Mouse (Mus musculus): ENCODE results near the gene Gm10100. TPM values are rescaled to one million over a fixed set of nuclear protein-coding genes. Genes with fewer than 3 reads are reported as not detected.
"Not testable (repeated sequence)": the region's sequence is repeated elsewhere in the genome, so short reads cannot be mapped to it uniquely, and the experiment has no call there.

The Gm10100 gene
- total RNA-seq (2021), result not detected
- polyA plus RNA-seq (2012; rRNA removed), result not detected in 2 replicates
- long read RNA-seq, result 0 reads

DNA sequence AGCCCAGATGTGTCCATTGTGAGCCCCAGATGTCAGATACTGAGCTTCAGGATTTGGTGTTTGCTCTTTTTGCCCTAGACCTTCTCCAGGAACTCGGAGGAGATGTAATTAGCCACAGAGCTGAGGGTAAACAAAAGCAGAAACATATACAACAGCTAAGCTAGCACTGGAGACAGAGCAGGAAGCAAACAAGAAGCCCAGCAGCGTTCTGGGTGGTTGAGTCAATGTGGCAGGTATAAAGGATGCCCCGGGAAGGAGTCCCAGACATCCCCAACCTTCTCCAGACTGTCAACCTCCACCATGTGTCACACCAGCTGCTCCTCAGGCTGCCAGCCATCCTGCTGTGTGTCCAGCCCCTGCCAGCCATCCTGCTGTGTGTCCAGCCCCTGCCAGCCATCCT lies at the start of gene Gm10100:
TSS of gene Gm10100 (plus strand) at position 301 of the 400 bp plus-strand sequence.
- H3K27me3 ChIP-seq (ENCODE audit: control insufficient read depth, insufficient read depth, low read length), result no peaks in the 10 kb centered on the region
- H3K36me3 ChIP-seq (ENCODE audit: control insufficient read depth, insufficient read depth, low read length), result no peaks in the 10 kb centered on the region
- TF ChIP-seq POLR2A (IDR thresholded peaks at IDR 0.05; ENCODE audit: insufficient read depth, low read depth, low read length), result no peak
- no peak for TF ChIP-seq CTCF (IDR thresholded peaks at IDR 0.05)
- no peak for TF ChIP-seq EP300 (IDR thresholded peaks at IDR 0.05; ENCODE audit: insufficient read depth, low read depth, low read length)
- DNase-seq, result no peak
- no peak within 1 kb of the TSS for H3K27ac ChIP-seq
- WGBS, result 29% methylated on average over 3 of the region's 3 CpGs
- H3K4me1 ChIP-seq (ENCODE audit: control insufficient read depth, insufficient read depth, low read length), result no peaks in the 10 kb centered on the region
- intact Hi-C loops (cut with DNase I), result no loop called here
- no peak within 1 kb of the TSS for H3K9ac ChIP-seq (ENCODE audit: low read depth, low read length)
- H3K4me3 ChIP-seq, result no peak within 1 kb of the TSS
- H3K79me2 ChIP-seq (replicated peaks; ENCODE audit: control insufficient read depth, insufficient read depth, low read length), result no peaks in the 10 kb centered on the region

DNA sequence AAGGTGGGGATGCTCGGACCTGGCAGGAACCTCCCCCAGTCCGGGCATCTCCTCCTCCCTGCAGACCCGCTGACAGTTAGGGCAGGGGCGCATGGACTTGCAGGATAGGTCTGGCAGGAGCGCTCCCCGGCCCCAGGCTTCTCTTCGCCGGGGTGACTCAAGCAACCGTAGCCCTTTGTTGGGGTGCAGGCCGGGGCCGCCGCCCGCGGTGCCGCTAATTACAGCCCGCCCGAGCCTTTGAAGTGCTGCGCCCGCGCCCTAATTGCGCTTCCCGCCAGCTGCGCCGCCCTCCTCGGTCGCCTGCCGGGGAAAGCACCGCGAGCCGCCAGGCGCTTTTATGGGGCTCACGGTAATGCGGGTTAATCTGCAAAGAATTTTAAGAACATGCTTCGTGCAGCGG lies 48.7 kb upstream of the Gm10100 start:
- peaks cover 6% of the 10 kb centered on the region for H3K27me3 ChIP-seq (ENCODE audit: control insufficient read depth, insufficient read depth, low read length)
- no peaks in the 10 kb centered on the region for H3K36me3 ChIP-seq (ENCODE audit: control insufficient read depth, insufficient read depth, low read length)
- DNase-seq, result no peak
- H3K4me1 ChIP-seq (ENCODE audit: control insufficient read depth, insufficient read depth, low read length), result no peaks in the 10 kb centered on the region
- no peak overlapping the region for H3K27ac ChIP-seq
- intact Hi-C loops (cut with DNase I), result no loop called here
- 1% methylated on average over 35 of the region's 35 CpGs for WGBS
- no peak overlapping the region for H3K9ac ChIP-seq (ENCODE audit: low read depth, low read length)
- H3K79me2 ChIP-seq (replicated peaks; ENCODE audit: control insufficient read depth, insufficient read depth, low read length), result no peaks in the 10 kb centered on the region
- no peak overlapping the region for H3K4me3 ChIP-seq
- no peak for TF ChIP-seq EP300 (IDR thresholded peaks at IDR 0.05; ENCODE audit: insufficient read depth, low read depth, low read length)
- TF ChIP-seq CTCF (IDR thresholded peaks at IDR 0.05), result no peak
- TF ChIP-seq POLR2A (IDR thresholded peaks at IDR 0.05; ENCODE audit: insufficient read depth, low read depth, low read length), result no peak

DNA sequence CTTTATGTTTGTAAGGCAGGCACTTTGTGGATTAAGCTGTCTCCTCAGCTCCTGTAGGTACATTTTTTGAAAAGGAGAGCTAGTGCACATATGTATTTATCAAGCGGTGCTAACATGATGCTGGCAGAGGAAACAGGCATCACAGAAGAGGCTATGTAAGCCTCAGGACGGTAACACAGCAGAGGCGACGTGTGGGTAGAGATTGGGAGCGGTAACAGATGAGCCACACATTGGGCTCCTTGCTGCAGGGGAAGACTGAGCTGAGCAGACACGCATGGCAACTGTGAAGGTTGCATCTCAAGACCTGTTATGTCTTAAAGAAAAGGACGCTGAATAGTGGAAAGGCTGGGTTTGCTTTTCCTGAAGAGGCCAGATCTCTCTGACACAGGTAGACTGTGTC lies 43.3 kb upstream of the Gm10100 start:
- no peak for DNase-seq
- Histone ChIP-seq H3K9ac (ENCODE audit: low read depth, low read length) (no peak overlapping the region), H3K4me3 (no peak overlapping the region), H3K27me3 (ENCODE audit: control insufficient read depth, insufficient read depth, low read length) (no peaks in the 10 kb centered on the region; the same call in none of the 2 replicates), H3K27ac (no peak overlapping the region), H3K36me3 (ENCODE audit: control insufficient read depth, insufficient read depth, low read length) (no peaks in the 10 kb centered on the region), H3K79me2 (replicated peaks; ENCODE audit: control insufficient read depth, insufficient read depth, low read length) (no peaks in the 10 kb centered on the region), H3K4me1 (ENCODE audit: control insufficient read depth, insufficient read depth, low read length) (no peaks in the 10 kb centered on the region)
- 65% methylated on average over 7 of the region's 7 CpGs for WGBS
- no peak for TF ChIP-seq CTCF (IDR thresholded peaks at IDR 0.05)
- TF ChIP-seq EP300 (IDR thresholded peaks at IDR 0.05; ENCODE audit: insufficient read depth, low read depth, low read length), result no peak
- no peak for TF ChIP-seq POLR2A (IDR thresholded peaks at IDR 0.05; ENCODE audit: insufficient read depth, low read depth, low read length)
- intact Hi-C loops (cut with DNase I), result no loop called here

DNA sequence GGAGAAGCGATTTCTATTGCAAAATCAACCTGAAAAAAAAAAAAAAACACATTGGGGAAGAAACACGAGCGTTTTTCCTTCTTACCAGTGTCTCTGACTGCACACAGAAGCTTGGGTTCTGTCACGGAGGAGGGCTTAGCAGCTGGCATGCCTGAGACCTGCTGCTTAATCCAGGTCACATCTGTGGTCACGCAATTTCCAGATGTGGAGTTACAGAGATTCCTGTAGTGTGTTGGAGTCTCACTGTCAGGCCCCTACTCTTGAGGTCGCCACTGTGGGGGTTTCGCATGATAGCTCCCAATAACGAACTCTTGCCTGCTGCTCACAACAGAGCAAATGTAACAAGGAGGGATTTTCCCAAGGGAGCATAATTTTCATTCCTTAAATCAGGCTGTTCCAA lies 42.1 kb upstream of the Gm10100 start:
- WGBS, result 31% methylated on average over 8 of the region's 8 CpGs
- no peak overlapping the region for H3K27ac ChIP-seq
- no peaks in the 10 kb centered on the region for H3K79me2 ChIP-seq (replicated peaks; ENCODE audit: control insufficient read depth, insufficient read depth, low read length)
- TF ChIP-seq POLR2A (IDR thresholded peaks at IDR 0.05; ENCODE audit: insufficient read depth, low read depth, low read length) (no peak), CTCF (IDR thresholded peaks at IDR 0.05) (no peak), EP300 (IDR thresholded peaks at IDR 0.05; ENCODE audit: insufficient read depth, low read depth, low read length) (no peak)
- H3K9ac ChIP-seq (ENCODE audit: low read depth, low read length), result no peak overlapping the region
- H3K4me3 ChIP-seq, result no peak overlapping the region
- DNase-seq, result no peak
- H3K4me1 ChIP-seq (ENCODE audit: control insufficient read depth, insufficient read depth, low read length), result no peaks in the 10 kb centered on the region
- H3K36me3 ChIP-seq (ENCODE audit: control insufficient read depth, insufficient read depth, low read length), result no peaks in the 10 kb centered on the region
- H3K27me3 ChIP-seq (ENCODE audit: control insufficient read depth, insufficient read depth, low read length), result no peaks in the 10 kb centered on the region; the same call in none of the 2 replicates
- intact Hi-C loops (cut with DNase I), result no loop called here

DNA sequence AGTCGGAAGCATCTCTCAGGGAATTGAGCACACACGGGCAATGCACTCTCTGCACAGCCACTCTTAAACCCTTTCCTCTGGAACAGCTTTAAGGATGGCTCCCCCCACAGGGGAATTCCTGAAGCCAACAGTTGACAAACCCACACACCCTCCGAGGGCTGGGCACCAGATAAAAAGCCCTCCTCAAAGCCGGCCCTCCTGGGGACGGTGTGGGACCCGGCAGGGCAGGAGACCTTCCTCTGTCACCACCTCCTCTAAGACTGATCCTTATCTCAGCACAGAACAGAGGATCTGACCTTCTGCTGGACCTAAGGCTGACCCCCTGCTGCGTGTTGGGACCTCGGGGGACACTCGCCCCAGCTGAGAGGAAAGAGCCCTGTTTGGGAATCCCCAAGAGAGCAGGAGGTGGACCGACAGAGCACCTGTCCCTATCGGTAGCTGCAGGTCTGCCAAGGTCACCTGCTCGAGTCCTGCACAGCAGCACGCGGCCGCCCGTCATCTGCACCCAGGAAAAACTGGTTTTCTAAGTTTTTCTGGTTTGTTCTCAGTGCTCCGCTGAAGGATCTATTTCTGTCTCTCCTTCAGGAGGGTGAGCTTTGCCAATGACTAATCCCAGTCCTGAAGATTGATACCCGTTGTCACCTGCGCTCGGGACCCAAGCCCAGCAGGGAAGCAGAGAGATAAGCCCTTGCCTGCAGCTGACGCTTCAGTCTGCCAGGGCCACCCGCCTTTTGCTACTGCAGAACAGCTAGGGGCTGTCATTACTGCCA lies 40.2 kb upstream of the Gm10100 start, which contains the start of gene Tspear:
TSS of gene Tspear (plus strand) at position 675 of the 770 bp plus-strand sequence.
- Histone ChIP-seq H3K9ac (ENCODE audit: low read depth, low read length) (no peak within 1 kb of the TSS), H3K36me3 (ENCODE audit: control insufficient read depth, insufficient read depth, low read length) (no peaks in the 10 kb centered on the region), H3K27ac (no peak within 1 kb of the TSS), H3K4me1 (ENCODE audit: control insufficient read depth, insufficient read depth, low read length) (no peaks in the 10 kb centered on the region), H3K27me3 (ENCODE audit: control insufficient read depth, insufficient read depth, low read length) (no peaks in the 10 kb centered on the region; the same call in none of the 2 replicates), H3K4me3 (no peak within 1 kb of the TSS), H3K79me2 (replicated peaks; ENCODE audit: control insufficient read depth, insufficient read depth, low read length) (no peaks in the 10 kb centered on the region)
- WGBS, result 4% methylated on average over 22 of the region's 22 CpGs
- TF ChIP-seq CTCF (IDR thresholded peaks at IDR 0.05), result no peak
- no peak for TF ChIP-seq POLR2A (IDR thresholded peaks at IDR 0.05; ENCODE audit: insufficient read depth, low read depth, low read length)
- TF ChIP-seq EP300 (IDR thresholded peaks at IDR 0.05; ENCODE audit: insufficient read depth, low read depth, low read length), result no peak
- intact Hi-C loops (cut with DNase I), result no loop called here
- peak in 1 of 2 experiments; percentile 27 for DNase-seq

DNA sequence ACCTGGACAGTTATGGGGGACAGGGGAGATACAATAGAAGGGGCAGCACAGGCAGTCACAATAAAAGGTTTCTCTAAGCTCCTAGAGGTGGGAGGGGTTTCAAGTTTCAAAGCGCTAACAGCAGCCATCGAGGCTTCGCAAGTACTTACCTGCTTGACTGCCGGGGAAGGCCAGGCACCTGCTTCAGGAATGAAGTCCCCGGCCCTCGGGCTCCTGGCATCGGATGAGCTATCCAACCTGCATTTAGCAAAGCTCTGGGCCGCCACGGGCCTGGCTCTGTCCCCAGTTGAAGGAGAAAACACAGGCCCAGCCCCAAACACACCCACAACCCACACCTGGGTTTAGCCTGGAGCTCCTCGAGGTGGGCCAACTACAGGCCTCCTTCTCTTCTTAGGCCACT lies 39.3 kb upstream of the Gm10100 start:
- Histone ChIP-seq H3K27me3 (ENCODE audit: control insufficient read depth, insufficient read depth, low read length) (no peaks in the 10 kb centered on the region; the same call in none of the 2 replicates), H3K36me3 (ENCODE audit: control insufficient read depth, insufficient read depth, low read length) (no peaks in the 10 kb centered on the region), H3K79me2 (replicated peaks; ENCODE audit: control insufficient read depth, insufficient read depth, low read length) (no peaks in the 10 kb centered on the region), H3K4me3 (no peak overlapping the region), H3K27ac (no peak overlapping the region), H3K9ac (ENCODE audit: low read depth, low read length) (no peak overlapping the region), H3K4me1 (ENCODE audit: control insufficient read depth, insufficient read depth, low read length) (no peaks in the 10 kb centered on the region)
- no peak for DNase-seq
- TF ChIP-seq CTCF (IDR thresholded peaks at IDR 0.05) (no peak), POLR2A (IDR thresholded peaks at IDR 0.05; ENCODE audit: insufficient read depth, low read depth, low read length) (no peak)
- intact Hi-C loops (cut with DNase I), result no loop called here
- WGBS, result 35% methylated on average over 10 of the region's 10 CpGs

DNA sequence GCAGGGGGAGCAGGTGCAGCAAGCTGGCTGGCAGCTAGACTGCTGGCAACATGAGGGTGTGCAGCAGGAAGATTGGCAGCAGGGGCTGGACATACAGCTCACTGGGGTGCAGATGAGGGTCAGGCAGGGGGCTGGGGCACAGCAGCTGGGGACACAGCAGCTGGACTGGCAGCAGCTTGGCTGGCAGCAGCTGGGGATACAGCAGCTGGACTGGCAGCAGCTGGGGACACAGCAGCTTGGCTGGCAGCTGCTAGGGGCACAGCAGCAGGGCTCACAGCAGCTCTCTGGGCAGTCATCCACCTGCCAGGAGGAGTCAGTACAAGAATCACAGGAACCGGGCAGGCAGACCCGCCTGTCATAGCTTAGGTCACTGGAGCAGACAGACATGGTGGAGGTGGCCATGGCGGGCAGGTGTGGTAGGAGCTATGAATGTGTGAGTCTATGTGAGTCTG lies 35.9 kb upstream of the Gm10100 start, which contains the start of gene Gm19402:
TSS of gene Gm19402 (minus strand) at position 402 of the 452 bp plus-strand sequence.
- not testable (repeated sequence) for DNase-seq; H3K9ac ChIP-seq (ENCODE audit: low read depth, low read length); H3K27me3 ChIP-seq (ENCODE audit: control insufficient read depth, insufficient read depth, low read length)

More for the DNA sequence above, 35.9 kb upstream of the Gm10100 start, which contains the start of gene Gm19402:
- H3K4me1 ChIP-seq (ENCODE audit: control insufficient read depth, insufficient read depth, low read length); H3K4me3 ChIP-seq; intact Hi-C loops (cut with DNase I); H3K36me3 ChIP-seq (ENCODE audit: control insufficient read depth, insufficient read depth, low read length); H3K79me2 ChIP-seq (replicated peaks; ENCODE audit: control insufficient read depth, insufficient read depth, low read length); H3K27ac ChIP-seq: not testable (repeated sequence)
- 70% methylated on average over 3 of the region's 3 CpGs for WGBS
